Mouse (Mus musculus) left cerebral cortex, adult 2 months (tissue): ENCODE measurements around the gene Rbmxl2. TPM values are rescaled to one million over a fixed set of nuclear protein-coding genes. Genes with fewer than 3 reads are reported as not detected.

Experiments
- DNase-seq, 2 experiments: peaks; one replicate each; pipeline ENCODE4 v3.0.0; 2021 to 2022; ENCODE audit warnings: low spot score in 2 of 2, mixed read lengths in 1 of 2; ENCODE audit errors: extremely low spot score in 1 of 2
- H3K27ac ChIP-seq: fragments of 200-600 bp; 2 replicates; pipeline ENCODE4 v1.8.1; 2022
- H3K4me3 ChIP-seq: fragments of 200-600 bp; 2 replicates; pipeline ENCODE4 v1.8.1; 2022
- CTCF ChIP-seq: fragments of 200-600 bp; IDR thresholded peaks from 2 replicates; pipeline ENCODE4 v1.8.1; 2022; ENCODE audit warnings: antibody characterized with exemption, mild to moderate bottlenecking, moderate library complexity
- intact Hi-C: fragments of 180-260 bp; cut with DNase I; formaldehyde crosslinking; loops from one replicate; pipeline ENCODE4 v1.15.1; 2025
- total RNA-seq, 2 experiments: library from RNA; stranded (reverse); gene quantifications; 2 replicates each; pipeline ENCODE4 v1.2.3; 2021

Gene Rbmxl2
- total RNA-seq, 2 experiments from 2014 or later, result not detected

DNA sequence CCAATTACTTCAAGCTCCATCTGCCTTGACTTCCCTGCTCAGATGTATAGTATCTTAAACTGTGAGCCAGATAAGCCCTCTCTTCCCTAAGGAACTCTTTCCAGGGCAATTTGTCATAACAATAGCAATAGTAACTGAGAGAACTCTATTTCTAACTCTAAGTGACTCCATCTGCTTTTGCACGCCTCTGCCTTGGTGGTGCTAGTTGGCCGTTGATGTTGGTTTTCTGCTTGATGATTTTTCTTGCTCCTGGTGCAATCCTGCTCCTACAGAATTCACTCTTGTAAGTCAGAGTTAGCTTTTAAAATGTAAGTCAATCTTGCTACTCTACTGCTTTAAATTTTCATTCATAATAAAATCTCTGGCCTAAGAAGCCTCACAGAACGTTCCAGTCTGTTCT, 44.1 kb downstream of the Rbmxl2 start:
- intact Hi-C loops, result no loop called here
- Histone ChIP-seq H3K27ac (no peak overlapping the region), H3K4me3 (no peak overlapping the region)
- DNase-seq, result no peak
- TF ChIP-seq CTCF, result no peak

- TF ChIP-seq CTCF, result no peak
- Histone ChIP-seq H3K27ac (no peak overlapping the region), H3K4me3 (no peak overlapping the region)
- intact Hi-C loops, result no loop called here
- no peak for DNase-seq
Measured at GRCm38 (mm10) chr7:107259936-107260335, 50.7 kb downstream of the Rbmxl2 start.

Other genes starting within 250 kb of the Rbmxl2 start
- not detected for gene Olfr6, start 245.5 kb upstream of the Rbmxl2 start, total RNA-seq
- not detected for gene Olfr711, start 234.0 kb upstream of the Rbmxl2 start, total RNA-seq
- gene Olfr2, start 203.4 kb upstream of the Rbmxl2 start, total RNA-seq, result not detected
- not detected for gene Olfr713, start 178.3 kb upstream of the Rbmxl2 start, total RNA-seq
- gene Olfr714, start 138.5 kb upstream of the Rbmxl2 start, total RNA-seq, result not detected
- gene Olfr17, start 116.2 kb upstream of the Rbmxl2 start, total RNA-seq, result not detected
- gene Olfr715b, start 99.1 kb upstream of the Rbmxl2 start, total RNA-seq, result not detected
- not detected for gene Olfr715, start 78.4 kb upstream of the Rbmxl2 start, total RNA-seq
- not detected for gene Olfr716, start 71.1 kb upstream of the Rbmxl2 start, total RNA-seq
- not detected for gene Nlrp14, start 42.5 kb upstream of the Rbmxl2 start, total RNA-seq
- 10 to 100 TPM in 1 of 2 experiments, 1 to 10 TPM in 1; 8.3 to 10.8 TPM for gene Syt9, start 161.3 kb downstream of the Rbmxl2 start, total RNA-seq